Mouse (Mus musculus): ENCODE data around the gene S100a10.

DNA sequence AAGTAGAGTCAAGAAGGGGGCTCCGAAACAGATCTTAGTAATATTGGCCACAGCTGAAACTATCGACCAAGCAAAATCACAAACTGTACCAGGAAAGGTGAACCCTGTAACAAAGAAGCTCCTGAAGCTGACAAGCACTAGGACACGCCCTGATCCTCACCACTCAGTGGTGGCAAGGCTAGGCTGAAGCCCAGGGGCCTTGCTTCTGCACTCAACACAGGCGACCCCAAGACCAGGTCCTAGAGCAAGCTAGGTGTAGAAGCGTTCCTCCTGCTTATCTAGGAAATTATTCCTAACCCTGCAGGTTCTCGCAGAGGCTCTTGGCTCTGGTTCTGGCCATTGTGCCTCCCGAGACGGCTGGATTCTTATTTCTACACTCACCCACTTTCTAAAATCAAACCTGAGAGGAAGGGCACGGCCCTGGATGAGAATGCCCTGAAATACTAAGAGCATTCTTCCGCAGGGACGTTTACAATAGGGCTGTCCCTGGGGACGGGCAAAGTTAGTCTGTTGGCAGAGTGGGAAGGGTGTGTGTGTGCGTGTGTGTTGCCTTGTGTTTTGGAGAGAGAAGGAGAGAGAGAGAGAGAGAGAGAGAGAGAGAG, 400 bp upstream of the S100a10 start:
- TF ChIP-seq CTCF (IDR thresholded peaks at IDR 0.05; ENCODE audit: borderline replicate concordance, insufficient read depth, low read depth, low read length) = no peak
- TF ChIP-seq POLR2A (IDR thresholded peaks at IDR 0.05; ENCODE audit: borderline replicate concordance, insufficient read depth, low read length) = no peak

Data from cerebellum, adult 2 months (tissue).